Mouse (Mus musculus): ENCODE results near the gene Gm10153. TPM values are rescaled to one million over a fixed set of nuclear protein-coding genes. Genes with fewer than 3 reads are reported as not detected.
"Not testable (repeated sequence)": the region's sequence is repeated elsewhere in the genome, so short reads cannot be mapped to it uniquely, and the experiment has no call there.

Gm10153 gene
- polyA plus RNA-seq, 1 experiment from 2014 or later = not detected

GRCm38 (mm10) chr7:142144507-142144906 is 45.7 kb downstream of the Gm10153 start, which contains the start of gene Gm45337:
Gm45337 (minus strand) TSS chr7:142144607.
- DNase-seq (ENCODE audit: low spot score) = no peak

GRCm38 (mm10) chr7:142143506-142144010 is 46.6 kb downstream of the Gm10153 start:
- not testable (repeated sequence) for DNase-seq (ENCODE audit: low spot score)

- DNase-seq (ENCODE audit: low spot score) = no peak
These were observed 49.5 kb downstream of the Gm10153 start for GRCm38 (mm10) chr7:142140696-142141095.

Other genes with a start within 250 kb of the Gm10153 start
- 0.32 and 0.57 TPM in 2 replicates for gene Brsk2, start 240.6 kb downstream of the Gm10153 start, polyA plus RNA-seq (2015; fragmentation: Nextera tagmentation; extraction: Ambion mirVana)
- gene Mob2, start 129.3 kb downstream of the Gm10153 start, polyA plus RNA-seq (2015; fragmentation: Nextera tagmentation; extraction: Ambion mirVana) = 92.2 and 93.5 TPM in 2 replicates
- gene Dusp8, start 94.5 kb downstream of the Gm10153 start, polyA plus RNA-seq (2015; fragmentation: Nextera tagmentation; extraction: Ambion mirVana) = 0.34 and 0.58 TPM in 2 replicates
- gene Gm45618, start 69.7 kb downstream of the Gm10153 start, polyA plus RNA-seq (2015; fragmentation: Nextera tagmentation; extraction: Ambion mirVana) = not detected in 2 replicates
- not detected in 2 replicates for gene Gm39115, start 54.4 kb downstream of the Gm10153 start, polyA plus RNA-seq (2015; fragmentation: Nextera tagmentation; extraction: Ambion mirVana)
- not detected in 2 replicates for gene Gm45337, start 45.8 kb downstream of the Gm10153 start, polyA plus RNA-seq (2015; fragmentation: Nextera tagmentation; extraction: Ambion mirVana)
- gene Gm29735, start 33.3 kb downstream of the Gm10153 start, polyA plus RNA-seq (2015; fragmentation: Nextera tagmentation; extraction: Ambion mirVana) = not detected in 2 replicates
- gene Gm4553, start 24.6 kb downstream of the Gm10153 start, polyA plus RNA-seq (2015; fragmentation: Nextera tagmentation; extraction: Ambion mirVana) = not detected in 2 replicates
- gene Krtap5-2, start 14.4 kb downstream of the Gm10153 start, polyA plus RNA-seq (2015; fragmentation: Nextera tagmentation; extraction: Ambion mirVana) = not detected in 2 replicates
- not detected in 2 replicates for gene Krtap5-3, start 11.0 kb upstream of the Gm10153 start, polyA plus RNA-seq (2015; fragmentation: Nextera tagmentation; extraction: Ambion mirVana)
- gene Gm7579, start 21.5 kb upstream of the Gm10153 start, polyA plus RNA-seq (2015; fragmentation: Nextera tagmentation; extraction: Ambion mirVana) = not detected in 2 replicates
- 0.16 TPM in 1 of 2 replicates, not detected in the other for gene Krtap5-5, start 39.6 kb upstream of the Gm10153 start, polyA plus RNA-seq (2015; fragmentation: Nextera tagmentation; extraction: Ambion mirVana)
- not detected in 2 replicates for gene Gm40460, start 50.7 kb upstream of the Gm10153 start, polyA plus RNA-seq (2015; fragmentation: Nextera tagmentation; extraction: Ambion mirVana)
- gene Gm2431, start 68.0 kb upstream of the Gm10153 start, polyA plus RNA-seq (2015; fragmentation: Nextera tagmentation; extraction: Ambion mirVana) = not detected in 2 replicates
- not detected in 2 replicates for gene Gm4559, start 84.0 kb upstream of the Gm10153 start, polyA plus RNA-seq (2015; fragmentation: Nextera tagmentation; extraction: Ambion mirVana)
- gene Krtap5-1, start 106.7 kb upstream of the Gm10153 start, polyA plus RNA-seq (2015; fragmentation: Nextera tagmentation; extraction: Ambion mirVana) = not detected in 2 replicates
- gene Krtap5-4, start 113.2 kb upstream of the Gm10153 start, polyA plus RNA-seq (2015; fragmentation: Nextera tagmentation; extraction: Ambion mirVana) = not detected in 2 replicates
- 8.5 and 10.6 TPM in 2 replicates for gene Ifitm10, start 183.4 kb upstream of the Gm10153 start, polyA plus RNA-seq (2015; fragmentation: Nextera tagmentation; extraction: Ambion mirVana)
- gene Gm49369, start 192.3 kb upstream of the Gm10153 start, polyA plus RNA-seq (2015; fragmentation: Nextera tagmentation; extraction: Ambion mirVana) = 5.1 TPM in 1 of 2 replicates, not detected in the other
- 395 and 403 TPM in 2 replicates for gene Ctsd, start 197.6 kb upstream of the Gm10153 start, polyA plus RNA-seq (2015; fragmentation: Nextera tagmentation; extraction: Ambion mirVana)
- 0.34 and 0.75 TPM in 2 replicates for gene Syt8, start 244.5 kb upstream of the Gm10153 start, polyA plus RNA-seq (2015; fragmentation: Nextera tagmentation; extraction: Ambion mirVana)

Measured in thymus, postnatal 0 days (tissue).